Mouse (Mus musculus) adrenal gland, postnatal 36 days (tissue): ENCODE results near the gene Lrrfip2. TPM values are rescaled to one million over a fixed set of nuclear protein-coding genes. Genes with fewer than 3 reads are reported as not detected.

Source experiments
- DNase-seq, 2 experiments: peaks; one replicate each; pipeline ENCODE4 v3.0.0; 2021; ENCODE audit warnings: mixed read lengths in 1 of 2
- total RNA-seq, 2 experiments: library from RNA; stranded (reverse); gene quantifications; 2 replicates each; pipeline ENCODE4 v1.2.3; 2021

Lrrfip2 gene
- total RNA-seq, 2 experiments from 2014 or later = 53.0 to 57.3 TPM

DNA sequence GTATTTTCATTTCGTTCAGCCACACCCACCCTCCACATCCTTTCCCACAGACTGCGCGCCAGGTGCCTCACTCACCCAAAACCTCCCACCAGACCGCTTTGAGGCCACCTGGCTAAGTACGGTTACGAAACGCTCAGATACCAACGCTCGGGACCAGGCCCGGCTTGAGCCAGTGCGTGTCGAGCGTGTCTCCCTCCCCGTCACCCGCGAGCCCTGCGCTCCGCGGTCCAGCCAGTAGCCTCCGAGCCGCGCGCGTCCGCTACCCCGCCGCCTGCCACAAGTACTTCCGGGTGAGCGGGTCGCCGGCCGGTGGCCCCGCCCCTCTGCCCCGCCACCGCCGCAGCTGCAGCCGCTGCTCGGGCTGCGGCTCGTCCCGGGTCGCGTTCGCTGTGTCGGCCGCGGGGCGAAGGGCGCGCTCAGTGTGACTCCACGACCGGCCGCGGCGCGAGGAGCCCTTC is 431 bp downstream of the Lrrfip2 start:
- peak; percentile 93 to 96 for DNase-seq

DNA sequence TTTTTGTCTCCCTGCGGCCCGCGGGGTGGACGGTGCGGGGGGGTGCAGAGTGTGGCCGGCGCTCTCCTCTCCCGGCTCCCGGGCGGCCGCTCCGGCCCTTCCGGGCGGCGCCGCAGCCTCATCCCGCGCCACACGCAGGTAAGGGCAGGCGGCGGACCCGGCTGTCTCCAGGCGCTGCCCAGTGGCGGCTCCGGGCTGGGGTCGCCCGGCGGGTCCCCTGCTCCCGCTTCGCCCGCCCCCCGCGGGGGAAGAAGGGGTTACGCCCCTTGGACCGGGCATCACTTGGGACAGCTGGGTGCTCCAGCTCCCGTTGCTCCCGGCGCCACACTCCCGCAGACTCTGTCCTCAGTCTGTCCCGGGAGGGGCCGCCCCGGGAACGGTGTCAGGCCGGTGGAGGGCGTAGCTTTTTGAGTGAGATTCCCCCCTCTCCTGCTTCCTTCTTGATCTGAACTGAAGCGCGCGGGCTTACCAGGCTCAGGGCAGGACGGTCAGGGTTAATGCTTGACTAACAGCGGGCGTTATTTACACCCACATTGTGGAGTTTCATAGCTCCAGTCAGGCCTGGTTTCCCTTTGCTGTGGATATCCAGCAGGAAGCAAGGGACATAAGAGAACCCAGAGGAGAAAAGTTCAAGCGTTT is 979 bp downstream of the Lrrfip2 start:
- DNase-seq = peak; percentile 62 to 63

- DNase-seq = peak; percentile 80 to 81
Measured at GRCm38 (mm10) chr9:111118891-111119441, 1.6 kb downstream of the Lrrfip2 start.

- DNase-seq = peak; percentile 67 to 75
Measured at GRCm38 (mm10) chr9:111122446-111122845, 5.1 kb downstream of the Lrrfip2 start.

DNA sequence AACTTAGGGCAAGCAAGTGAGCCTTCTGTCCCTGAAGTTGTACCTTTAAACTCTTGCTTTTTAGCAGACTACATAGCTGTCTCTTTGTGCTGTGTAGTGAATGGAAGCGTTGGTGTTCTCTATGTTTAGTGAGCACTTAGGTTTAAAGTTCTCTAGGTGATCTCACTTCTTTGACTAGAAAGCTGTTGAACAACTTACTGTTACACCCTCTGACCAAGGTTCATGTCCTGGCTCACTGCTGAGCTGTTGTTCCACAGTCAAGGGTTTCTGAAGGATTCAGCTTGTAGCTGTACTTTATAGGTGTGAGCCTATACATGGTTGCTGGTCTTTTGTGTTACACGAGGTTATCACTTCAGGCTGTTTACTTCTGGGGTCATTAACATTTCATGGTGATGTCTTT is 5.9 kb downstream of the Lrrfip2 start:
- DNase-seq = no peak

- DNase-seq = no peak
Measured at GRCm38 (mm10) chr9:111124440-111124839, 7.0 kb downstream of the Lrrfip2 start.

DNA sequence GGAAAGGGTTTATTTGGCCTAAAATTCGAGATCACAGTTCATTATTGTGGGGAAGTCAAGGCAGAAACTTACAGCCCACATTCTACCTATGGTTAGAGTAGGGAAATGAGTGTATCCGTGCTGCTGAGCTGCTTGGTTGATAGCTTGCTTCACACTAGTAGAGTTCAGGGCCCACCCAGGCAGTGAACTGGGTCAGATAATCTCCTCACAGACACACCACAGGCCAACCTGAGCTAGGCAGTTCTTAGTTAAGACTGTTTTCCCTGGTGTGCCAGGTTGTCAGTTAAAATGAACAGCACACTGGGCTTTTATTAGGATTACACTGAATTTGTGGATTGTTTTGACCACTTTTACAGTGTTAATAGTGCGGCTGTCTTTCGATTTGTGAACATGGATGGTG is 9.3 kb downstream of the Lrrfip2 start:
- no peak for DNase-seq

DNA sequence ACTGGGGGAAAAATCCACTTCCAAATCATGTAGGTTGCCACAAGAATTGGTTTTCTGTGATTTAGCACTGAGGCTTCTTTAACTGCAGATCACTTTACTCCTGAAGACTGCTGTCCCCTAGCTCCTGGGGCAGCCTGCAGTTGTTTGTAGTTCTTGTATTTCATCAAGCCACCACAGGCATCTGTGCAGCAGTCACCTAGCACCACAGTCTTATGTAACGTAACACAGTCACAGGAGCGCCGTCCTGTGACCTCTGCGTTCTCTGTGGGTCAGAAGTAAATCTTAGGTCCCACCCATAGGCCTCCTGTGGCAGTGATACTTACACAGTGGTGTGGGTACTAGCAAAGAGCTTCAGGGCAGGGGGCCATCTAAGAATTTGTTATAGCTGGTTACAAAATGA is 10.4 kb downstream of the Lrrfip2 start:
- DNase-seq = no peak

DNA sequence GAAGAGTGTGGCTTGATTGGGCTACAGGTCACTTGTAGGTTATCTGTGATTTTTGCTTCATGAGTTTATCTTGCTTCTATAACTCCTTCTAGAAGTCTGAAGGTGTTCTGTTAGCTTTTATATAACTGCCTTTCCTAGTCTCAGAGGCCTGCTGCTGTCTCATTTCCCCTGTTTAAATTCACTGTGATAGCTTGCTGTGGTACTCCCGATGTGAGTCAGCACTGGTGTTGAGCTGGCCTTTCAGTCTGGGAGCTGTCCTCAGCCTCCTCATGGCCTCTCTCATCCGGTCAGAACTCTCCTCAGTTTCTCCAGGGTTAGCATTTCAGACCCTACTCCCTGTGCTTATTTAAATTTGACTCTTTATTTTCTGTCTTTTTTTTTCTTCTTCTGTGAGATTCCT is 12.7 kb downstream of the Lrrfip2 start:
- peak; percentile 34 for DNase-seq

DNA sequence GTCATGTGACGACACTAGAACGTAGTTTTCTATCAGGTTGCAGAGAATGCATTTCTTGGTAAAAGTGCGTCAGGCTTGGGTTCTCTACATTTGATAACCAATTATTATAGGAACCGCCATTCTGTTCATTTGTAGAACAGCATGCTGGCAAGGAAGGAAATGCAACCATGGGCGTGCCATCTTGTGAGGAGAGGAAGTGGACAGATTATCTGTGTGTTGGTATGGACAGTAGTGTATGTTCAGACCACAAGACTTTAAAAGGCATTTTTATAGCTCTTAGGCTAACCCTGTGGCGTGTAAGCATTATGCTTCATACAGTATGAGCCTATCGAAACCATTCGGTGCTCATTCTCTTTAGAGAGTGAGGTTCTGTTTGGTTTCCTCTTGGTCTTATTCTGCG is 20.8 kb downstream of the Lrrfip2 start:
- no peak for DNase-seq

- DNase-seq = no peak
Measured at GRCm38 (mm10) chr9:111142721-111143120, 25.3 kb downstream of the Lrrfip2 start.

DNA sequence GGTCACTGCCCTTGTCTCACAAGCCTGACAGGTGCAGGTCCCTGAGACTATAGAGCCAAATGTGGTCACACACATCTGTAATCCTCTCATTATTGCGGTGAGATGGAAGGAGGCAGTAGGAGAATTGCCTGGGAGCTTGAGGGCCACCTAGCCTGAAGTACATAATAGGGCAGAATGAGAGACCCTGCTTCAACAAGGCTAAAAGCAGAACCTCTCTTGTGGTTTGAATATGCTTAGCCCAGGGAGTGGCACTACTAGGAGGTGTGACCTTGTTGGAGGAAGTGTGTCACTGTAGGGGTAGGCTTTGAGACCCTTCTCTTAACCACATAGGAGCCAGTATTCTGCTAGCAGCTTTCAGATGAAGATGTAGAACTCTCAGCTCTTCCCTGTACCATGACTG is 26.0 kb downstream of the Lrrfip2 start:
- DNase-seq = no peak

GRCm38 (mm10) chr9:111144711-111145110 is 27.3 kb downstream of the Lrrfip2 start:
- no peak for DNase-seq

DNA sequence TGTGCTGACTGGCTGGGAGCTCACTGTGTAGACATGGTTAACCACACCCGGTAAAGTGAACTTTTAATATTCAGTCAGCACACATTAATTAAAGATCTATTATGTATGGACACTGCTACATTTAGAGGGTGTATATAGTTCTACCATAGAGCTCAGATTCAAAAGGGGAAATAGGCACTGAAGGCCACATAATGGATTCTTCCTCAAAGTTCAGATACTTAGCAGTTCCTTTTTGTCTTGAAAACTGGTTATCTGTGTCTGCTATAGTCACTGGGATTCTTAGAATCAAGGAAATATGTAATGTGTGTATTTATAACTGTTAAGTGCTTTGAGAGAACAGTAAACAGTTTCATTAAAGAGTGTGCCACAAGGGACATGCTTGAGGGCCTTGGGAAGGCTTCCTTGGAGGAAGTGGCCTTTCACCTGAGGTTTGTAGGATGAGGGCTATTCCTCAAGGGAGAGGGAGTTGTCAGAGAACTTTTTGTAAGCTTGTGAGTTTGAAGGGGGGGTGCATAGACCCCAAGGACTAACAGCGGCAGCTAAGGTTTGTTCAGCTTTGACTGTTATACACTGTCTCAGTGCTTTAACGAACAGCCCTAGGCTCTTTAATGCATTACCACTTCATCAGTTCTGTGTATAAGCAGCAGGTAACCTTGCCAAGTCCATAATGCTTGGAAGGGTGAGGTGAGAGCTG is 28.3 kb downstream of the Lrrfip2 start:
- DNase-seq = no peak

- DNase-seq = no peak
Measured at GRCm38 (mm10) chr9:111146216-111146798, 28.9 kb downstream of the Lrrfip2 start.

GRCm38 (mm10) chr9:111148006-111148405 is 30.6 kb downstream of the Lrrfip2 start:
- no peak for DNase-seq

GRCm38 (mm10) chr9:111148414-111148813 is 31.0 kb downstream of the Lrrfip2 start:
- DNase-seq = no peak

GRCm38 (mm10) chr9:111149188-111149945 is 32.0 kb downstream of the Lrrfip2 start:
- DNase-seq = peak in 1 of 2 experiments; percentile 42

DNA sequence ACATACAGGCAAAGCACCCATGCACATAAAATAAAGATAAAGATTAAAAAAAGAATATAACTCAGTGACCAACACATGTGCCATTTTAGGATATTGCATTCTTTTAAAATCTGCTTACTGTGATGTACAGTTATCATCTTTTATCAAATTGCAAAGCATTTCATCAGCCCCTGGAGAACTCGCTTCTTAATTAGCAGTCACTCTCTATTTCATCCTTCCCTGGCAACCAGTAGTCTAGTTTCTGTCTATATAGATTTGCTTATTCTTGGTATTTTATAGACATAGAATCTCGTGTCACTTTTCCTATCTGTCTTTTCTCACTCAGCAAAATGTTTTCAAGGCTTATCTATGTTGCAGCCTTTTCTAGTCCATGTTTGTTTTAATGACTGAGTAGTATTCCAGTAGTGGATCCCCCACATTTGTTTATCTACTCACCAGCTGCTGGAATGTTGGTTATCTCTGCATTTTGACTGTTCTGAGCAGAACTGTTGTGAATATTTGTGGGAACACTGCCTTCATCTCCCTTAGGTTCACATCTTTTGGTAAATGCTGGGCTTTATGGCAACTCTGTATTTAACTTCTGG is 35.0 kb downstream of the Lrrfip2 start:
- DNase-seq = no peak

DNA sequence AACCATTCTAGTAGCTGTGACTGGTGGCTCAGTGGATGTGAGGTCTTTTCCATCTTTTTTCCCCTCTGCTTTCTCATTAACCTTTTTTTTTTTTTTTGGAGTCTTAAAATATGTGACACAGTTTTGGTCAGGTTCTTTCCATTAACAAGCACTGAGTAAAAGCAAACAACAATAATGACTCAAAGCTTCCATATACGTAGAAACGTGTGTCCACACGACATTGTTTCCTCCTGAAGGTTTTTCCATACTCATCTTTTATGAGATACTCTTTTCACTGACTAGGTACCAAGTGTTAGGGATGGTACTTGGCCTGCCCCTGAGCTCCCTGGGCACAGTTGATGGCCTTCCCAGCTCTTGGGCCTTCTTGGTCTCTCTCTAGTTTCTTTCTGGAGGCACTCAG is 35.6 kb downstream of the Lrrfip2 start:
- no peak for DNase-seq

DNA sequence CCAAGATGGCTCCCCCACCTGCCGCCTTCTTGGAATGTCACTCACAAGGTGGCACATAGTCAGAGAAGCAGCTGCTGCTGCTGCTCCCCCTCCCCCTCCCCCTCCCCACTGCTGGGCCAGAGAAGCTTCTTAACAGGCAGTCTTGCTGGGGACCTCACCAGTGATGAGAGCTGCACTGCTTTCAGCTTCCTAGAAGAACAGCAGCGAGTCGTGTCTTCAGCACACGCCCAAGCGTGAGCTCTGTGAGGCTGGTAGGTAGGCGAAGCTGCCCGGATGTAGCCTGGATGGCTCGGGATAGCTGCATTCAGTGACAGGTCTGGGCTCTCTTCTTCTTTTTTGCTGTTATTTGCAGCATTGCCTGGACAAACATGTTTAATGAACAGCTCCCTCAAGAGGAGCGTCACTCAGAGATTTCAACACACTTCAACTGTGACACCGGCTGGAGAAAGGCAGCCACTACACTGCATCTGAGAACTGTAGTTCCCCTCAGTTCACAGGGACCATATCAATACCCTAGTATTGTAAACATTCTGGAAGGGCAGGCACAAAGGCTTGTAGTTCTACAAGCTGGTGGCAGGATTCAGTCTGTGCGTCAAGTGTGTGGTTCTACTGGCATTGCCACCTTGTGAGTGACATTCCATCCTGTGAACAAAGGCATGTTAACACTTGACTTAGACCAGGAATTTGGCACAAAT is 38.5 kb downstream of the Lrrfip2 start:
- no peak for DNase-seq
